Mouse (Mus musculus) c-Kit-positive CD71-negative TER-119-negative erythroid progenitor cells, embryonic 14.5 days (primary cell): ENCODE results near the gene P2rx4.
"Not testable (repeated sequence)": the region's sequence is repeated elsewhere in the genome, so short reads cannot be mapped to it uniquely, and the experiment has no call there.

Experiments used
- DNase-seq: peaks from one replicate; pipeline ENCODE4 v3.0.0-alpha.2; 2013; ENCODE audit warnings: low read depth

P2rx4 gene

GRCm38 (mm10) chr5:122707276-122708181, at the start of gene P2rx4:
TSS of gene P2rx4 (plus strand) at chr5:122707544.
- DNase-seq, result peak; percentile 69

GRCm38 (mm10) chr5:122662501-122662900, 44.8 kb upstream of the P2rx4 start:
- no peak for DNase-seq

GRCm38 (mm10) chr5:122665036-122665435, 42.3 kb upstream of the P2rx4 start:
- DNase-seq, result no peak

- DNase-seq, result no peak
Observed at GRCm38 (mm10) chr5:122668981-122669897, 38.1 kb upstream of the P2rx4 start.

- DNase-seq, result not testable (repeated sequence)
Observed at GRCm38 (mm10) chr5:122671641-122672040, 35.7 kb upstream of the P2rx4 start.

GRCm38 (mm10) chr5:122672298-122672697, 35.0 kb upstream of the P2rx4 start:
- DNase-seq, result no peak

- no peak for DNase-seq
Observed at GRCm38 (mm10) chr5:122676002-122676401, 31.3 kb upstream of the P2rx4 start.

GRCm38 (mm10) chr5:122677983-122678382, 29.4 kb upstream of the P2rx4 start:
- no peak for DNase-seq

- DNase-seq, result no peak
Observed at GRCm38 (mm10) chr5:122679881-122680280, 27.5 kb upstream of the P2rx4 start.

- DNase-seq, result no peak
Observed at GRCm38 (mm10) chr5:122681276-122681675, 26.1 kb upstream of the P2rx4 start.

- no peak for DNase-seq
Observed at GRCm38 (mm10) chr5:122683926-122684325, 23.4 kb upstream of the P2rx4 start.

- DNase-seq, result no peak
Observed at GRCm38 (mm10) chr5:122687391-122687790, 20.0 kb upstream of the P2rx4 start.

- DNase-seq, result no peak
Observed at GRCm38 (mm10) chr5:122689153-122689552, 18.2 kb upstream of the P2rx4 start.

- DNase-seq, result no peak
Observed at GRCm38 (mm10) chr5:122690486-122690885, 16.9 kb upstream of the P2rx4 start.

GRCm38 (mm10) chr5:122693431-122694207, 13.7 kb upstream of the P2rx4 start:
- no peak for DNase-seq

- no peak for DNase-seq
Observed at GRCm38 (mm10) chr5:122695516-122695915, 11.8 kb upstream of the P2rx4 start.

GRCm38 (mm10) chr5:122698041-122698700, 9.2 kb upstream of the P2rx4 start:
- no peak for DNase-seq

- no peak for DNase-seq
Observed at GRCm38 (mm10) chr5:122698701-122699060, 8.7 kb upstream of the P2rx4 start.

GRCm38 (mm10) chr5:122700109-122700836, 7.1 kb upstream of the P2rx4 start:
- no peak for DNase-seq

GRCm38 (mm10) chr5:122700837-122701212, 6.5 kb upstream of the P2rx4 start:
- DNase-seq, result no peak

GRCm38 (mm10) chr5:122702156-122702555, 5.2 kb upstream of the P2rx4 start:
- DNase-seq, result no peak
